Mouse (Mus musculus): ENCODE measurements around the gene Ssc4d. TPM values are rescaled to one million over a fixed set of nuclear protein-coding genes. Genes with fewer than 3 reads are reported as not detected.

The Ssc4d gene
- polyA plus RNA-seq, 2 experiments = 2.6 to 6.6 TPM

GRCm38 (mm10) chr5:136015586-136015985 lies 41.3 kb upstream of the Ssc4d start:
- Histone ChIP-seq H3K4me1 (ENCODE audit: control insufficient read depth, insufficient read depth, low read length) (peaks cover 8% of the 10 kb centered on the region; the same call in 1 of the 2 replicates), H3K27ac (replicated peaks; ENCODE audit: low read depth, low read length) (no peak overlapping the region; the same call in 1 of the 2 replicates), H3K4me2 (replicated peaks; ENCODE audit: low read depth, low read length, severe bottlenecking) (no peak overlapping the region), H3K36me3 (ENCODE audit: control insufficient read depth, insufficient read depth, low read length) (peaks cover 54% of the 10 kb centered on the region), H3K9me3 (ENCODE audit: control insufficient read depth, low read length) (no peaks in the 10 kb centered on the region), H3K4me3 (replicated peaks; ENCODE audit: low read length) (no peak overlapping the region), H3K27me3 (ENCODE audit: control insufficient read depth, insufficient read depth, low read length) (no peaks in the 10 kb centered on the region), H3K9ac (ENCODE audit: low read depth, low read length, severe bottlenecking) (no peak overlapping the region)
- no peak for ATAC-seq (ENCODE audit: low FRiP score, low read depth)
- no peak for DNase-seq (ENCODE audit: low spot score)
- no peak for TF ChIP-seq POLR2A (IDR thresholded peaks at IDR 0.05; ENCODE audit: borderline replicate concordance, extremely low read depth, insufficient read depth, insufficient read length)
- WGBS = 85% methylated on average over 10 of the region's 10 CpGs

GRCm38 (mm10) chr5:136014877-136015276 lies 40.5 kb upstream of the Ssc4d start:
- no peak overlapping the region for H3K4me2 ChIP-seq (replicated peaks; ENCODE audit: low read depth, low read length, severe bottlenecking)
- H3K27me3 ChIP-seq (ENCODE audit: control insufficient read depth, insufficient read depth, low read length) = no peaks in the 10 kb centered on the region
- H3K9ac ChIP-seq (ENCODE audit: low read depth, low read length, severe bottlenecking) = no peak overlapping the region
- no peak for TF ChIP-seq POLR2A (IDR thresholded peaks at IDR 0.05; ENCODE audit: borderline replicate concordance, extremely low read depth, insufficient read depth, insufficient read length)
- ATAC-seq (ENCODE audit: low FRiP score, low read depth) (no peak), DNase-seq (ENCODE audit: low spot score) (no peak)
- H3K4me3 ChIP-seq (replicated peaks; ENCODE audit: low read length) = no peak overlapping the region
- H3K36me3 ChIP-seq (ENCODE audit: control insufficient read depth, insufficient read depth, low read length) = peaks cover 60% of the 10 kb centered on the region
- H3K9me3 ChIP-seq (ENCODE audit: control insufficient read depth, low read length) = no peaks in the 10 kb centered on the region
- 79% methylated on average over 10 of the region's 10 CpGs for WGBS
- peaks cover 8% of the 10 kb centered on the region; the same call in 1 of the 2 replicates for H3K4me1 ChIP-seq (ENCODE audit: control insufficient read depth, insufficient read depth, low read length)
- no peak overlapping the region for H3K27ac ChIP-seq (replicated peaks; ENCODE audit: low read depth, low read length)

- TF ChIP-seq POLR2A (IDR thresholded peaks at IDR 0.05; ENCODE audit: borderline replicate concordance, extremely low read depth, insufficient read depth, insufficient read length) = no peak
- WGBS = 79% methylated on average over 7 of the region's 7 CpGs
Observed at GRCm38 (mm10) chr5:136007745-136008144, 33.4 kb upstream of the Ssc4d start.

GRCm38 (mm10) chr5:136004537-136004936 lies 30.2 kb upstream of the Ssc4d start:
- DNase-seq (ENCODE audit: low spot score) (no peak), ATAC-seq (ENCODE audit: low FRiP score, low read depth) (no peak)
- Histone ChIP-seq H3K9ac (ENCODE audit: low read depth, low read length, severe bottlenecking) (0 out of 2 replicates have a peak overlapping the region, but pooled peaks have one; percentile 0), H3K27ac (replicated peaks; ENCODE audit: low read depth, low read length) (no peak overlapping the region), H3K4me2 (replicated peaks; ENCODE audit: low read depth, low read length, severe bottlenecking) (no peak overlapping the region), H3K4me3 (replicated peaks; ENCODE audit: low read length) (no peak overlapping the region), H3K9me3 (ENCODE audit: control insufficient read depth, low read length) (no peaks in the 10 kb centered on the region), H3K36me3 (ENCODE audit: control insufficient read depth, insufficient read depth, low read length) (peaks cover 15% of the 10 kb centered on the region), H3K27me3 (ENCODE audit: control insufficient read depth, insufficient read depth, low read length) (no peaks in the 10 kb centered on the region), H3K4me1 (ENCODE audit: control insufficient read depth, insufficient read depth, low read length) (peaks cover 8% of the 10 kb centered on the region; the same call in 1 of the 2 replicates)
- TF ChIP-seq POLR2A (IDR thresholded peaks at IDR 0.05; ENCODE audit: borderline replicate concordance, extremely low read depth, insufficient read depth, insufficient read length) = no peak
- 58% methylated on average over 4 of the region's 4 CpGs for WGBS

More at GRCm38 (mm10) chr5:136007745-136008144, 33.4 kb upstream of the Ssc4d start:
- no peak overlapping the region for H3K27ac ChIP-seq (replicated peaks; ENCODE audit: low read depth, low read length)
- peaks cover 8% of the 10 kb centered on the region; the same call in 1 of the 2 replicates for H3K4me1 ChIP-seq (ENCODE audit: control insufficient read depth, insufficient read depth, low read length)
- H3K4me2 ChIP-seq (replicated peaks; ENCODE audit: low read depth, low read length, severe bottlenecking) = no peak overlapping the region
- peaks cover 34% of the 10 kb centered on the region for H3K36me3 ChIP-seq (ENCODE audit: control insufficient read depth, insufficient read depth, low read length)
- H3K9me3 ChIP-seq (ENCODE audit: control insufficient read depth, low read length) = no peaks in the 10 kb centered on the region
- no peak for DNase-seq (ENCODE audit: low spot score)
- no peaks in the 10 kb centered on the region for H3K27me3 ChIP-seq (ENCODE audit: control insufficient read depth, insufficient read depth, low read length)
- ATAC-seq (ENCODE audit: low FRiP score, low read depth) = no peak
- H3K4me3 ChIP-seq (replicated peaks; ENCODE audit: low read length) = no peak overlapping the region
- no peak overlapping the region for H3K9ac ChIP-seq (ENCODE audit: low read depth, low read length, severe bottlenecking)

- no peak overlapping the region for H3K4me2 ChIP-seq (replicated peaks; ENCODE audit: low read depth, low read length, severe bottlenecking)
- no peaks in the 10 kb centered on the region for H3K9me3 ChIP-seq (ENCODE audit: control insufficient read depth, low read length)
- H3K9ac ChIP-seq (ENCODE audit: low read depth, low read length, severe bottlenecking) = no peak overlapping the region
- peaks cover 8% of the 10 kb centered on the region; the same call in 1 of the 2 replicates for H3K4me1 ChIP-seq (ENCODE audit: control insufficient read depth, insufficient read depth, low read length)
- TF ChIP-seq POLR2A (IDR thresholded peaks at IDR 0.05; ENCODE audit: borderline replicate concordance, extremely low read depth, insufficient read depth, insufficient read length) = no peak
- ATAC-seq (ENCODE audit: low FRiP score, low read depth) = no peak
- H3K36me3 ChIP-seq (ENCODE audit: control insufficient read depth, insufficient read depth, low read length) = peaks cover 33% of the 10 kb centered on the region
- no peaks in the 10 kb centered on the region for H3K27me3 ChIP-seq (ENCODE audit: control insufficient read depth, insufficient read depth, low read length)
- 14% methylated on average over 3 of the region's 3 CpGs for WGBS
- H3K27ac ChIP-seq (replicated peaks; ENCODE audit: low read depth, low read length) = no peak overlapping the region
- DNase-seq (ENCODE audit: low spot score) = no peak
- no peak overlapping the region for H3K4me3 ChIP-seq (replicated peaks; ENCODE audit: low read length)
Observed at GRCm38 (mm10) chr5:136002751-136003151, 28.4 kb upstream of the Ssc4d start.

All from limb, embryonic 14.5 days (tissue).